Mouse (Mus musculus) left cerebral cortex, adult 2 months (tissue): Measurements from ENCODE around the gene C9. TPM values are rescaled to one million over a fixed set of nuclear protein-coding genes. Genes with fewer than 3 reads are reported as not detected.
A peak's percentile ranks its signal among the peaks of the same experiment; 100 is the strongest.

ENCODE experiments used
- DNase-seq, 2 experiments: peaks; one replicate each; pipeline ENCODE4 v3.0.0; 2021 to 2022; ENCODE audit warnings: low spot score in 2 of 2, mixed read lengths in 1 of 2; ENCODE audit errors: extremely low spot score in 1 of 2
- H3K27ac ChIP-seq: fragments of 200-600 bp; 2 replicates; pipeline ENCODE4 v1.8.1; 2022
- H3K4me3 ChIP-seq: fragments of 200-600 bp; 2 replicates; pipeline ENCODE4 v1.8.1; 2022
- CTCF ChIP-seq: fragments of 200-600 bp; IDR thresholded peaks from 2 replicates; pipeline ENCODE4 v1.8.1; 2022; ENCODE audit warnings: antibody characterized with exemption, mild to moderate bottlenecking, moderate library complexity
- intact Hi-C: fragments of 180-260 bp; cut with DNase I; formaldehyde crosslinking; loops from one replicate; pipeline ENCODE4 v1.15.1; 2025
- long read RNA-seq, 2 experiments: library from polyadenylated mRNA; stranded (forward); transcript quantifications; one replicate each; pipeline ENCODE4 v2.0.0; 2021; ENCODE audit warnings: borderline mapping rate in 2 of 2
- total RNA-seq, 2 experiments: library from RNA; stranded (reverse); gene quantifications; 2 replicates each; pipeline ENCODE4 v1.2.3; 2021

Gene C9
- total RNA-seq = not detected
- long read RNA-seq, experiment 1 = 0 reads
- long read RNA-seq, experiment 2 = 0 reads

DNA sequence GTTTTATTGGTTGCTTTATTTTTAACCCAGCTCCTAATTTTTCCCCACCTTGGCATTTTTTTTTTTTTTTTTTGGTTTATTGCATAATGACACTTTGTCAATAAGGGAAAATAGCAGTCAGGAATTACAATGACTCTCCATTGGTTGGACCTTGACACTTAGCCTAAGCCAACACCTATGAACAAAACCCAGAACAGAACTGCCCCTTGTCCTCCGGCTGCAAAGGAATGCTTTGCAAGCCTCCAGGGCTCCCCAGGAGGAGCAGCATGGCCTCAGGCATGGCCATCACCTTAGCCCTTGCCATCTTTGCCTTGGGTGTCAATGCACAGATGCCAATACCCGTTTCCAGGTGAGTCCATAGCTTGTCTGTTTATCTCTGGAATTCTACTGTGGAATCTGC is at the start of gene C9:
Gene C9 (plus strand): TSS at position 193 of the 400 bp plus-strand sequence.
- no peak for DNase-seq
- Histone ChIP-seq H3K27ac (no peak within 1 kb of the TSS), H3K4me3 (no peak within 1 kb of the TSS)
- intact Hi-C loops = no loop called here
- TF ChIP-seq CTCF = no peak

DNA sequence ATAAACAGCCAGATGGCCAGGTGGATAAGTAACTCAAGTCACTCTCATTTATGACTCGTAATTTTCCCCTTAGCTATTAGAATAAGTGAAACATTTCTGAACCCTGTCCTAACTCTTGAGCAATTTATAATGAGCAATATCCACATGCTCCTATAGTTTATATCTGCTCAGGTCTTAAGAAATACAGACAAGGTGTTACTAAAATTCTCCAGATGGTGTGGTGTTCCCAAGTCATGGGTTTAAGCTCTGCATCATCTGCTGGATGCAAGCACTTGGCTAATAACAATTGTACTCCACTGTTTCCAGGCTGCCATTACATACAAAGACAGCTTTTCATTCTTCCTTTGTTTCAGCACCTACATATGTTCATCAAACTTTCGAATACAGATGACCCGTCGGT is 46.9 kb upstream of the C9 start:
- Histone ChIP-seq H3K27ac (no peak overlapping the region), H3K4me3 (no peak overlapping the region)
- TF ChIP-seq CTCF = no peak
- intact Hi-C loops = no loop called here
- no peak for DNase-seq

DNA sequence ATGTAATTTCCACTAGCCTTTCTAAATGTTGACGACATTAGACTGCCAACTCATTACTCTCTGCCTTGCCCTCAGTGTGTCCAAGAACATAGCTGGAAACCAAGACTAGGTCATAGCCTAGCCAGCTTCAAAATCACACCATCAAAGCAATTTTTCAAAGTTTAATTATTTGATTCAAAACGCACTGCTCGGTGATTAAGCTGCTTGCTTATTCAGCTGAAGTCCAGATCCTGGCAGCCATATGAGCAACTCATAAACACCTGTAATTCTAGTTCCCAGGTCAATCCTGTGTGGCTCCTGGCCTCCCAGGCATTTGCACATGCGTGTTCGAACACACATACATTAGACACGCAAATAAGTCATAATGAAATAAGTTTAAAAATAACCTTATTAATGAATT is 46.2 kb upstream of the C9 start:
- DNase-seq = no peak
- Histone ChIP-seq H3K4me3 (no peak overlapping the region), H3K27ac (no peak overlapping the region)
- intact Hi-C loops = no loop called here
- TF ChIP-seq CTCF = no peak

DNA sequence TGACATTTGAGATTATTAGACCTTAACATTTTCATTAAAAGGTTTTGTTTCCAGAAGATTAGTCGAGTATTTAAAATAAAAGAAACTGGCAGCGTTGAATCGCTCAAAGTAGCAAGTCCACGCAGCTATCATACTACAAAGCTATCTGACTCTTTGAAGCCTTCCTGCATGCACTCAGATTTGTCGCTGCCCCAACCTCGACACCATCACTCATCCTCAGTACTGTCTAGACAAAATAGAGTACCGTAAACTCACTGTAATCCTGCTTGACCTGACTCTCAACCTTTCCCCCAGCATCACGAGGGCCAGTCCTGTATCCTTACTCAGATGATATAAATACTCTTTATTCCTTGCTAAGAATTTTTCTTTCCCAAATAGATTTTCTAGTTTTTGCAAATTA is 45.0 kb upstream of the C9 start:
- no peak for DNase-seq
- no peak overlapping the region for H3K27ac ChIP-seq
- H3K4me3 ChIP-seq = no peak overlapping the region
- intact Hi-C loops = no loop called here
- no peak for TF ChIP-seq CTCF

DNA sequence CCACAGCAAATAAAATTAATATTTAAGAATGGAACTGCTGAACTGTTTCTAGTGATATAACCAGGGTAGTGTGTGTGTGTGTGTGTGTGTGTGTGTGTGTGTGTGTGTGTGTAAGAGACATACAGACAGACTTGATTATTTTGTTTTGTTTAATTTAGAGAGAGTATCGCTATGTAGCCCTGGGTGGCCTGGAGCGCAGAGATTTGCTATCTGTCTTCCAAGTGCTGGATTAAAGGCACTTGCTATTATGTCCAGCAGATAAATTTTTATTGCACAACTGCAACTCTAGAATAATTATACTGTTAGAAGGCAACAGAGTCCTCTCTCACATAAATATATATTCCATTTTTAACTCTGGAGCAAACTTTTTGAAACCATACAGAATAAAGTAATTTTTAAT is 42.7 kb upstream of the C9 start:
- TF ChIP-seq CTCF = no peak
- Histone ChIP-seq H3K27ac (no peak overlapping the region), H3K4me3 (no peak overlapping the region)
- DNase-seq = no peak
- intact Hi-C loops = no loop called here

DNA sequence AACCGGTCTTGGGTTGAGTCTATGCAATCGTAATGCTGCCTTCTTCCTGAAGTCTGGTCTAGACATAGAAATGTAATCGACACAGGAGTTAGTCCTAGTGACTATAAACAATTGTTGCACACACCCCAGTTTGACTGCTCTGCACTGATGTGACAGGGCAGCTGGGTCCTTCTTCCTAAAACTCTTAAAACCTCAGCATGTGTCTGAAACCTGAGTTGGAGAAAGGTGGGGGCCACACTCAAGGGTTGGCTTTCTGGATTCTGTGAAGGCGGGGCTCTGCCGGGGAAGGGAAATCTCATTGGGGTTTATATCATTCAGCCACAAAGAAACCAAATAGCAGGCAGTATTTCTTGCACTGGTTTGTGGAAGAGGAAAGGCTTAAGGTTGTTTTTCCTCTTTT is 41.0 kb upstream of the C9 start:
- intact Hi-C loops = no loop called here
- H3K4me3 ChIP-seq = no peak overlapping the region

DNA sequence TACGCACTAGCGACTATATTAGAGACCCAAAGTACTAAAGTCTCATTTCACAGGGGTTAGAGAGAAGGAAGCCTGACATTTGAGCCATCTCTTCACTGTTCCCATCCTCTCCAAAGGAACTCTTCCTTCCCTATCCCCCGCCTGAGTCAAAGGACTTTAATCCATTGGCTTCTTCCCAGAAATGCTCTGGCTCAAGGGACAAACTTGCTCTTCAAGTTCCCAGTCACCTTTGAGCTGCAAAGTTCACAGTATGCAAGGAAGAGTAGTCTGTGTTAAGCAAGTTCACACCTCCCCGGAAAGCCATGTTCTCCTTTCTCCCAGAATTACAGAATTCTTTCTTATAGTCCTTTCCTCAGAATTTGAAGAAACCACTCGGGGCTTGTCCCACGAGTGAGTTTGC is 38.4 kb upstream of the C9 start:
- H3K4me3 ChIP-seq = no peak overlapping the region
- intact Hi-C loops = no loop called here
- no peak for DNase-seq
- TF ChIP-seq CTCF = no peak
- no peak overlapping the region for H3K27ac ChIP-seq

More for the DNA sequence above, 41.0 kb upstream of the C9 start:
- no peak for DNase-seq
- H3K27ac ChIP-seq = no peak overlapping the region
- TF ChIP-seq CTCF = no peak

DNA sequence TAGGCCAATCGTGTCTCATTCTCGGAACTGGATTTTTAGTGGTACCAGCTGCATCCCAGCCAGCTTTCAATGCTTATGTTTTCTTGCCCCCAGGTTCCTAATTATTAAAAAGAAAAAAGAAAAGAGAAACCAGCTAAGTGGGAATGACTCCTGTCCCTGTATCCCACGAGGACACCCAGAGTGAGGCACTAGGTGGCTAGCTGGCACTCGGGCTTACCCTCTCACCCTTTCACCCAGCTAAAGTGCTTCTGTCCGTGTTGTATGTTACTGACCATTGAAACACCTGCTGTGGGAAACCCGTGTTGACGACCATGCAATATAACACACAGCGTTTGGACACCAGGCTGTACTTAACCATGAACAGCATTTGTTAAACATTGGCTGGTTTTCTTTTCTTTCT is 36.1 kb upstream of the C9 start:
- intact Hi-C loops = no loop called here
- Histone ChIP-seq H3K4me3 (no peak overlapping the region), H3K27ac (no peak overlapping the region)
- no peak for DNase-seq
- TF ChIP-seq CTCF = no peak

DNA sequence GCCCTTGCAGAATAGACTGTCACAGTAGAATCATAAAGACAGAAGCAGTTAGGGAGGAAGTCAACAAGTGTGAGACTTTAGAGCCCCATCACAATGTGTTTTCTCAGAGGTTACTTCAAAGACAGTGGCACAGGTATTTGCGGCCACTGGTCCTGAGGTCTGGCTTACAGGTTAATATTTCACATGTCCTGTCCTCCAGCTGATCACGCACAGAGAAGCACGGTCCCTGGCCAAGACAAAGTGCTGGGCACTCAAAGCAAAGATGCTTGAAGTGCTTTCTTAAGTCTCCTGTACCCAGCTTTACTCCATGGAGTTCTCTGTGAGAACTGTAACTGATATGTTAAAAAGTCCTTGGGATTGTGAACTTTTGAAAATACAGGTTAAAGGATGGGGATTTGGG is 35.0 kb upstream of the C9 start:
- TF ChIP-seq CTCF = no peak
- Histone ChIP-seq H3K4me3 (no peak overlapping the region), H3K27ac (no peak overlapping the region)
- intact Hi-C loops = no loop called here
- no peak for DNase-seq

DNA sequence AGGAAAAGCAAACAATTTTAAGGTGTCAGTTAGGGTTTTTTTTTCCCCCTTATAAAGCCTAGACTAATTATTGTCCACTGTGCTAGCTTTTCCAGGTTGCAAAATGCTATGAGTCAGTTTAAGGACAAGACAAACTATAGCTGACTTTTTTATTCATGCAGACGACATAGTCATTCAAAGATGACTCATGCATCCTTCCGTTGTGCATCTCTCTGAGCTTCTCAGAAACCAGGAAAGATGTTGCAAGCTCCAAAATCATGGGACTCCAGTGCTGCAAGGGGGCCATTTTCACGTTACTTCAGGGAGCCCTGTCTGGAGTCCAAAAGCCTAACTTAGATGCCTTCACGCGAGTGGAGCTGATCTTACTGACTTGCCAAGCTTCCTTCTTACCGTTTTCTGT is 33.8 kb upstream of the C9 start:
- intact Hi-C loops = no loop called here
- H3K27ac ChIP-seq = no peak overlapping the region
- H3K4me3 ChIP-seq = no peak overlapping the region
- TF ChIP-seq CTCF = no peak
- no peak for DNase-seq

DNA sequence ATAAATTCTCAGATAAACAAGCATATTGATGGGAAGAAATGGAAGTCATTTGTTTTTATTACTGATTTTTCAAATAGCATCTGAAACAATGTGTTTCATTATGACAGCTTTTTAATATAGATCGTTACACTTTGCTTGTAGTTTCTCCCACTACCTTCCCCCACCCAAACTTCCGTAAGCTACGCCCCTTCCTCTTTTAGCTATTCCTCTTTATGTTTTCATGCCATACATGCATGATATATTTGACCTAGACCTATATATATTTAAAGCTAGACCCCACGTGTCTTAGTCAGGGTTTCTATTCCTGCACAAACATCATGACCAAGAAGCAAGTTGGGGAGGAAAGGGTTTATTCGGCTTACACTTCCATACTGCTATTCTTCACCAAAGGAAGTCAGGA is 29.8 kb upstream of the C9 start:
- intact Hi-C loops = no loop called here
- TF ChIP-seq CTCF = no peak
- DNase-seq = no peak
- H3K27ac ChIP-seq = no peak overlapping the region
- H3K4me3 ChIP-seq = no peak overlapping the region

DNA sequence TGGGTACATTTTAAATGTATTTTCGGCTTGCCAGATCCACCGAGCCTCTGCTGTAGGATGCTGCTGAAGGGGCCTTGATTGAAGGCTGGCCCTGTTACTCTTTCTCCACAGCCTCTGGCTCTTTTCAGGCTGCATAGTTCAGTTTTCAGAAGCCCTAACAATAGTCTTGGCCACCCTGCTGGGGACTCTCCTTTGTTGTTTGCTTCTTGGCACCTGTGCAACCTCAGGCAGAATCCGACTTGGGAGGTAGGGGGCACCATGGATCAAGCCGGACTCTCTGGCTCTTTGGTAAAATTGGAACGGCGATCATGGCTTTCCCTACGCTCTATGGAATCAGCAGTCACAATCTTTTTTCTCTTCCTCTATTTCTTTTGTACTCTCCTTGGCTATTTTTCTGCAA is 13.3 kb upstream of the C9 start:
- DNase-seq = no peak
- H3K27ac ChIP-seq = no peak overlapping the region
- no peak overlapping the region for H3K4me3 ChIP-seq
- intact Hi-C loops = no loop called here
- TF ChIP-seq CTCF = peak; percentile 4; the same call in 1 of the 2 replicates

DNA sequence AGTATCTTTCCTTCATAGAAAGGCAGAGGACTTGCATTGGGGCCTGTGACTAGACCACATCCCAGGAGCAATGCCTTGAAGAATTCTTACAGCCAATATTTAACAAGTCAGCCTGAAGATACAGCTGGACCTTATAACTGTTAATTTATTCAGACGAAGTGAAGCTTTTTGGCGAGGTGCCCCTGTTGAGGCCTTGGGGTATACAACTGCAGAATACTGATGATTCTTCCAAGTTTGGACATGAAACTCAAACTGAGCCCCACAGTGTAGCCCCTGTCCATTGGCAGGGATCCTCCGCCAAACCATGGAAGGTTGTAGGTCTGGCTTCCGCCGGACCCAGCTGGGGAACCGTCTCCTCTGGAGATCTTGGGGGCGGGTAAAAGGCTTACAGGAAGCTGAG is 12.7 kb upstream of the C9 start:
- no peak for TF ChIP-seq CTCF
- intact Hi-C loops = no loop called here
- no peak for DNase-seq
- H3K4me3 ChIP-seq = no peak overlapping the region
- no peak overlapping the region for H3K27ac ChIP-seq

DNA sequence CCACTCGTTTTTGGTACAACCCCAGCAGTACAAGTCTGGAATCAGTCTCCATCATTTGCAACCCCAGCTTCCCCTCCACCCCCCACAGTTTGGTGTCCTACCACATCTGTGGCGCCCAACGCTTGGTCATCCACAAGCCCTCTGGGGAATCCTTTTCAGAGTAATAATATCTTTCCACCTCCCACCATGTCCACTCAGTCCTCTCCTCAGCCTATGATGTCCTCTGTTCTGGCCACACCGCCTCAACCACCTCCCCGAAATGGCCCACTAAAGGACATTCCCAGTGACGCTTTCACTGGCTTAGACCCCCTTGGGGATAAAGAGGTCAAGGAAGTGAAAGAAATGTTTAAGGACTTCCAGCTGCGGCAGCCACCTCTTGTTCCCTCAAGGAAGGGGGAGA is 9.8 kb upstream of the C9 start:
- intact Hi-C loops = loop anchor here (1.0 kb wide), 1 partner anchor 197 kb away; no protein-coding TSS in a partner anchor
- DNase-seq = no peak
- TF ChIP-seq CTCF = no peak
- H3K4me3 ChIP-seq = no peak overlapping the region
- no peak overlapping the region for H3K27ac ChIP-seq
